Mouse (Mus musculus): ENCODE measurements at regions not wholly inside any gene's neighbourhood (a gene's known extent, or its start where the extent isn't known, plus 50 kb on each side); places are given as distances from the start of the nearest gene placed in this dataset.

DNA sequence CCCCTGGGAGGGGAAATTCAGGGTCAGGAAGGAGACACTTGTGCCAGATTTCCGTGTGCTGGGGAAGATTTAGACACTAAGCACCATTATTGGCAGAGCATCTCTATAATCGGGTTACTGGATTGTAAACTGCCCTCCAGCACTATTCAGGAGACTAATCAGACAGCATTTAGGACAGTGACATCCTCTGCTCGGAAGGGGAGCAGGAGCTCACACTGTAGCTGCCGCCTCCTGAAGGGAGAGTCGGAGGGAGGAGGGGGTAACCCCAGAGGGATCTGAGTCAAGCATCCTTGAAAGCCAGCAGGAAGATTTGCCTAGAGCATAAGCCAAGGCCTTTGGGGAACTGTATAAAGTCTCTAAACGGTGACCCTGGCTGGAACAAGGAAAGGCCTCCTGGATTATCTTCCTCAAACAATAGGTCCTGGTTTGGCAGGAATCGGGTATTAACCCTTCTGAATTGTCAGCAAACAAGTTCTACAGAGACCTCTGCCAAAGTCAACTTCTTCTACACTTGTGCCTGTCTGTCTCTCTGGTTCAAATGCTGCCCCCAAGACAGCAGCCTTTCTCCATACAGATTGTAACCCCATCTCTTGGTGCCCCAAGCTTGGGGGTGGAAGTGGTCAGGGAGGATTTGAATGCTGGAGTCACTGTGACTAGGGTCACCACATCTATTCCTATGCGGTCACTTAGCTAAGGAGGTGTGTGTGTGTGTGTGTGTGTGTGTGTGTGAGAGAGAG lies 64.1 kb upstream of the Mrps10 start:
- TF ChIP-seq GABPA (IDR thresholded peaks at IDR 0.05; ENCODE audit: insufficient replicate concordance, low read depth, low read length) (no peak), HCFC1 (IDR thresholded peaks at IDR 0.05; ENCODE audit: low read depth, low read length) (no peak), MAZ (IDR thresholded peaks at IDR 0.05; ENCODE audit: low read depth, low read length) (no peak), CTCF (conservative IDR thresholded peaks at IDR 0.05 in 1 of 2, IDR thresholded peaks at IDR 0.05 in 1 of 2; ENCODE audit: low read depth in 2 of 2, low read length in 2 of 2) (no peak)

Data from CH12.LX (cell line).